Mouse (Mus musculus): ENCODE data around the gene Olfr995. TPM values are rescaled to one million over a fixed set of nuclear protein-coding genes. Genes with fewer than 3 reads are reported as not detected.

Olfr995 gene
- total RNA-seq (2014; fragmentation: Nextera tagmentation) (not detected in 2 replicates), total RNA-seq (2017) (0.11 and 0.12 TPM in 2 replicates), polyA plus RNA-seq (2012) (not detected in 2 replicates)

DNA sequence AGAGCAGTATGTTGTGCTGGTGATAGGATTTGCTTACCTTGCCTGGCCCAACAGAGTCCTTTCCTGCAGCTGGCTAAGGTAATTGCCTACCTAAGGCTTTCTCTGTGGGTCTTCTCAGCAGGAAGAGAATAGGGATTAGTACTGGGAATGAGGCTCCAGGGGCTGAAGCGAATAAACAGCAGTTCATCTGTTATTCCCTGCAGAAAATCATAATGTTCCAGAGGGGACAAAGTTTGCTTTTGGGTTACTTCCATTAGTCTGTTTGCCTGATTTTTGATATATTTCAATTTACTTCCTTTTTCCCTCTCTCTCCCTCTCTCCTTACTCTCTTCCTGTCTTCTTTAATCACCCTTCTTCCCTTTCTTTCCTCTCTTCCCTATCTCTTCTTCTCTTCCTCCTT is at the start of gene Olfr995:
TSS of gene Olfr995 (minus strand) at position 101 of the 400 bp plus-strand sequence.
- Histone ChIP-seq H3K36me3 (replicated peaks) (no peaks in the 10 kb centered on the region), H3K27me3 (ENCODE audit: insufficient read depth, low read length) (no peaks in the 10 kb centered on the region), H3K4me1 (ENCODE audit: insufficient read depth, low read depth, low read length) (no peaks in the 10 kb centered on the region), H3K4me3 (ENCODE audit: low read depth, low read length) (no peak within 1 kb of the TSS), H3K9me3 (replicated peaks) (no peaks in the 10 kb centered on the region)
- TF ChIP-seq CTCF (IDR thresholded peaks at IDR 0.05; ENCODE audit: low read depth, low read length) (no peak), GATA1 (IDR thresholded peaks at IDR 0.05; ENCODE audit: borderline replicate concordance, low read length) (no peak), POLR2AphosphoS5 (IDR thresholded peaks at IDR 0.05; ENCODE audit: insufficient replicate concordance, low read depth, low read length) (no peak), TAL1 (conservative IDR thresholded peaks at IDR 0.05; ENCODE audit: low read depth, low read length) (no peak), GATA2 (IDR thresholded peaks at IDR 0.05; ENCODE audit: borderline replicate concordance, low read depth, low read length) (no peak)
- no peak for DNase-seq (ENCODE audit: low spot score)
- no peak for ATAC-seq (ENCODE audit: extremely low read depth, insufficient number of reproducible peaks, low FRiP score, poor library complexity, severe bottlenecking)

- DNase-seq (ENCODE audit: low spot score) (no peak), ATAC-seq (ENCODE audit: extremely low read depth, insufficient number of reproducible peaks, low FRiP score, poor library complexity, severe bottlenecking) (no peak)
- Histone ChIP-seq H3K4me3 (ENCODE audit: low read depth, low read length) (no peak overlapping the region), H3K9me3 (replicated peaks) (no peaks in the 10 kb centered on the region), H3K36me3 (replicated peaks) (no peaks in the 10 kb centered on the region), H3K27me3 (ENCODE audit: insufficient read depth, low read length) (no peaks in the 10 kb centered on the region), H3K4me1 (ENCODE audit: insufficient read depth, low read depth, low read length) (no peaks in the 10 kb centered on the region)
- no peak for TF ChIP-seq CTCF (IDR thresholded peaks at IDR 0.05; ENCODE audit: low read depth, low read length)
- TF ChIP-seq GATA1 (IDR thresholded peaks at IDR 0.05; ENCODE audit: borderline replicate concordance, low read length) = no peak
- TF ChIP-seq POLR2AphosphoS5 (IDR thresholded peaks at IDR 0.05; ENCODE audit: insufficient replicate concordance, low read depth, low read length) = no peak
- no peak for TF ChIP-seq GATA2 (IDR thresholded peaks at IDR 0.05; ENCODE audit: borderline replicate concordance, low read depth, low read length)
- no peak for TF ChIP-seq TAL1 (conservative IDR thresholded peaks at IDR 0.05; ENCODE audit: low read depth, low read length)
Observed at GRCm38 (mm10) chr2:85490396-85490795, 47.0 kb upstream of the Olfr995 start.

DNA sequence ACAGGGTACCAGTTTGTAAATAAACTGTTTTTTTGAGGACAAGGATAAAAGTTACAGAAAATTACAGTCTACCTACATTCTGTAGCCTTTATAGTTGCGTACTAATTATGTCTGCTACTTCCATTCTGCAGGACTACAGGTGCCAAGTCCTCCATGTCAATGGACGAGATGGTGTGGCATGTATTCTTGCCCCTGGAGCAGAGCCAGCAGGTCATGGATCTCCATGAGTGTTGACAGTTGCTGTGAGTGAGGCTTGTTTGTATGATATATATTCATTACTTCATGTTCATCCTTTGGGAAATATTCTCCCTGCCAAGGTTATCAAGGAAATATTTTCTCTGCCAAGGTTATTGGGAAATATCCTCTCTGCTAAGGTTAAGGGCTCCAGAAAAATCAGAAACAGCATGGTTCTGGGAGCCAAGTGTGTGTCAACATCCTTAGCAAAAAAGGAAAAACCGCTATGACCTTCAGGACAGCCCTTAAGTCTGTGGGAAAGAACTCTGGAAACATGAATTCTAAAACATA is 23.4 kb upstream of the Olfr995 start:
- no peak for ATAC-seq (ENCODE audit: extremely low read depth, insufficient number of reproducible peaks, low FRiP score, poor library complexity, severe bottlenecking)
- no peak for TF ChIP-seq CTCF (IDR thresholded peaks at IDR 0.05; ENCODE audit: low read depth, low read length)
- TF ChIP-seq GATA1 (IDR thresholded peaks at IDR 0.05; ENCODE audit: borderline replicate concordance, low read length) = no peak
- no peak for TF ChIP-seq POLR2AphosphoS5 (IDR thresholded peaks at IDR 0.05; ENCODE audit: insufficient replicate concordance, low read depth, low read length)
- no peak for TF ChIP-seq GATA2 (IDR thresholded peaks at IDR 0.05; ENCODE audit: borderline replicate concordance, low read depth, low read length)
- TF ChIP-seq TAL1 (conservative IDR thresholded peaks at IDR 0.05; ENCODE audit: low read depth, low read length) = no peak
- no peak for DNase-seq (ENCODE audit: low spot score)
- no peaks in the 10 kb centered on the region for H3K36me3 ChIP-seq (replicated peaks)
- H3K9me3 ChIP-seq (replicated peaks) = peaks cover 2% of the 10 kb centered on the region
- no peaks in the 10 kb centered on the region for H3K27me3 ChIP-seq (ENCODE audit: insufficient read depth, low read length)
- no peaks in the 10 kb centered on the region for H3K4me1 ChIP-seq (ENCODE audit: insufficient read depth, low read depth, low read length)
- H3K4me3 ChIP-seq (ENCODE audit: low read depth, low read length) = no peak overlapping the region

- Histone ChIP-seq H3K4me3 (ENCODE audit: low read depth, low read length) (no peak overlapping the region), H3K9me3 (replicated peaks) (no peaks in the 10 kb centered on the region), H3K27me3 (ENCODE audit: insufficient read depth, low read length) (no peaks in the 10 kb centered on the region), H3K4me1 (ENCODE audit: insufficient read depth, low read depth, low read length) (no peaks in the 10 kb centered on the region), H3K36me3 (replicated peaks) (no peaks in the 10 kb centered on the region)
- DNase-seq (ENCODE audit: low spot score) (no peak), ATAC-seq (ENCODE audit: extremely low read depth, insufficient number of reproducible peaks, low FRiP score, poor library complexity, severe bottlenecking) (no peak)
- TF ChIP-seq GATA1 (IDR thresholded peaks at IDR 0.05; ENCODE audit: borderline replicate concordance, low read length) (no peak), CTCF (IDR thresholded peaks at IDR 0.05; ENCODE audit: low read depth, low read length) (no peak), TAL1 (conservative IDR thresholded peaks at IDR 0.05; ENCODE audit: low read depth, low read length) (no peak), GATA2 (IDR thresholded peaks at IDR 0.05; ENCODE audit: borderline replicate concordance, low read depth, low read length) (no peak), POLR2AphosphoS5 (IDR thresholded peaks at IDR 0.05; ENCODE audit: insufficient replicate concordance, low read depth, low read length) (no peak)
Observed at GRCm38 (mm10) chr2:85442546-85442945, 893 bp downstream of the Olfr995 start.

DNA sequence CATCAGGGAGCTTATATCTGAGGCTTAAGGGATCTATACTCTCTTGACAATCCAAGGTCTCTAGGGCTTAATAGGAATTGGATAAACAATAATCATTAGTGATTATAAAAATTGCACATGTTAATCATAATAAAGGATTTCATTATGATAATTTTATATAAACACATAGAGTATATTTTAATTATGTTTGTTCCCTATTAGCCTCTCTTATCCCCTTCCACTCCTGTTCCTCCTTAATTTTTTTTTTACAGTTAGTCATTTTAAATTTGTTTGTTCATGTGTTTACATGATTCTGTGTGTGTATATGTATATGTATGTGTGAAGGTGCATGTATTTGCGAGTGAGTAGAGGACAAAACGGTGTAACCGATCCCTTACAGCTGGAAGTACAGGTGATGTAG is 7.1 kb downstream of the Olfr995 start, which contains the start of gene Olfr994:
TSS of gene Olfr994 (minus strand) at position 101 of the 400 bp plus-strand sequence.
- Histone ChIP-seq H3K36me3 (replicated peaks) (no peaks in the 10 kb centered on the region), H3K4me3 (ENCODE audit: low read depth, low read length) (no peak within 1 kb of the TSS), H3K27me3 (ENCODE audit: insufficient read depth, low read length) (no peaks in the 10 kb centered on the region), H3K9me3 (replicated peaks) (no peaks in the 10 kb centered on the region), H3K4me1 (ENCODE audit: insufficient read depth, low read depth, low read length) (no peaks in the 10 kb centered on the region)
- DNase-seq (ENCODE audit: low spot score) = no peak
- ATAC-seq (ENCODE audit: extremely low read depth, insufficient number of reproducible peaks, low FRiP score, poor library complexity, severe bottlenecking) = no peak
- no peak for TF ChIP-seq GATA1 (IDR thresholded peaks at IDR 0.05; ENCODE audit: borderline replicate concordance, low read length)
- TF ChIP-seq POLR2AphosphoS5 (IDR thresholded peaks at IDR 0.05; ENCODE audit: insufficient replicate concordance, low read depth, low read length) = no peak
- TF ChIP-seq GATA2 (IDR thresholded peaks at IDR 0.05; ENCODE audit: borderline replicate concordance, low read depth, low read length) = no peak
- TF ChIP-seq TAL1 (conservative IDR thresholded peaks at IDR 0.05; ENCODE audit: low read depth, low read length) = no peak
- no peak for TF ChIP-seq CTCF (IDR thresholded peaks at IDR 0.05; ENCODE audit: low read depth, low read length)

- ATAC-seq (ENCODE audit: extremely low read depth, insufficient number of reproducible peaks, low FRiP score, poor library complexity, severe bottlenecking) = no peak
- no peak for DNase-seq (ENCODE audit: low spot score)
- Histone ChIP-seq H3K4me3 (ENCODE audit: low read depth, low read length) (no peak overlapping the region), H3K4me1 (ENCODE audit: insufficient read depth, low read depth, low read length) (no peaks in the 10 kb centered on the region), H3K27me3 (ENCODE audit: insufficient read depth, low read length) (no peaks in the 10 kb centered on the region), H3K9me3 (replicated peaks) (no peaks in the 10 kb centered on the region), H3K36me3 (replicated peaks) (no peaks in the 10 kb centered on the region)
- TF ChIP-seq TAL1 (conservative IDR thresholded peaks at IDR 0.05; ENCODE audit: low read depth, low read length) (no peak), GATA1 (IDR thresholded peaks at IDR 0.05; ENCODE audit: borderline replicate concordance, low read length) (no peak), POLR2AphosphoS5 (IDR thresholded peaks at IDR 0.05; ENCODE audit: insufficient replicate concordance, low read depth, low read length) (no peak), CTCF (IDR thresholded peaks at IDR 0.05; ENCODE audit: low read depth, low read length) (no peak), GATA2 (IDR thresholded peaks at IDR 0.05; ENCODE audit: borderline replicate concordance, low read depth, low read length) (no peak)
Observed at GRCm38 (mm10) chr2:85425893-85426292, 17.5 kb downstream of the Olfr995 start.
